Mouse (Mus musculus): ENCODE measurements around the gene Ifnk.

The Ifnk gene

DNA sequence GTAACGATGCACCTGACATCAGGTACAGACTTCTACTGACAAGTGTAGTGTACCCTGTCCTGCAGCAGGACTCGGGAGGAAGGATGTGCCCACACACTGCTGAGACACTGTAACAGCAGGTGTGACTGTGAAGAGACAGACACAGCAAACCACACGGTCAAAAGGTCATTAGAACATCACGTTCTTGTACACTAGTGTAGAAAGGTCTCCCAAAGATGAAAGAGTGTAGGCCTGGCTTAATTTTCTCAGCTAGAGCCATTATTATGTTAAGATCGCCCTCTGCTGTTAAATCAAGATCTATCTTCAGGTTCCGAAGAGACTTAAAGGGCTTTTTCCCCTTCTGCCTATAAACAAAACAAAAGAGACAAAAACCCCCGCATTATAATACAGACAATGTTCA is 40.9 kb downstream of the Ifnk start:
- DNase-seq (ENCODE audit: low spot score): no peak

DNA sequence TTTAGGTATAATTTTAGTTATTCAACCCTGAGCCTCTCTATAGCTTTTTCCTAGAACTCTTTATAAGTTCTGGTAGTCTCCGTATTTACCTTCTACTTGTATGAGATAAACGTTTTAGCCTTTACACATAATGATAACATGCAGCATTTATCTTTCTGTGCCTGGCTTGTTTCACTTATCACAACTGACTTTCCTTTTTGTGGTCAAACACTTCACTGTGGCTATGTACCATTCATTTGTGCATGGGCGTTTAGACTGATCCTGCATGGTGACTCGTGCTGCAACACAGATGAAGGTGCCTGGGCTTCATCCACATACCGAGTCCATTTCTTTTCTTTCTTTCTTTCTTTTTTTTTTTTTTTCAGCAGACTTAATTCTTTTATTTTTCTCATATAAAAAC is 49.8 kb downstream of the Ifnk start:
- no peak for DNase-seq (ENCODE audit: low spot score)
